Mouse (Mus musculus) thymus, adult 2 months (tissue): Measurements from ENCODE around the gene Crb3. TPM values are rescaled to one million over a fixed set of nuclear protein-coding genes. Genes with fewer than 3 reads are reported as not detected.

Experiments
- DNase-seq: peaks from one replicate; pipeline ENCODE4 v3.0.0; 2021
- H3K27ac ChIP-seq: fragments of 200-500 bp; 2 replicates; pipeline ENCODE4 v1.5.1; 2012; ENCODE audit warnings: low read length, control low read depth; ENCODE audit not compliant: control insufficient read depth, insufficient read depth
- H3K27me3 ChIP-seq: fragments of 200-500 bp; 2 replicates; pipeline ENCODE4 v1.6.1; 2012; ENCODE audit warnings: mild to moderate bottlenecking, low read length, moderate library complexity, mixed read lengths; ENCODE audit not compliant: control insufficient read depth, insufficient read depth
- H3K36me3 ChIP-seq: fragments of 200-500 bp; 2 replicates; pipeline ENCODE4 v1.6.1; 2012; ENCODE audit warnings: mild to moderate bottlenecking, low read length, moderate library complexity; ENCODE audit not compliant: control insufficient read depth, insufficient read depth
- H3K4me1 ChIP-seq: fragments of 200-500 bp; replicated peaks from 2 replicates; pipeline ENCODE4 v1.6.1; 2012; ENCODE audit warnings: low read length; ENCODE audit not compliant: control insufficient read depth, insufficient read depth
- H3K4me3 ChIP-seq: fragments of 200-500 bp; 2 replicates; pipeline ENCODE4 v1.5.1; 2012; ENCODE audit warnings: mild to moderate bottlenecking, low read length, control low read depth, moderate library complexity; ENCODE audit not compliant: control insufficient read depth, insufficient read depth
- CTCF ChIP-seq: fragments of 200-500 bp; IDR thresholded peaks from 2 replicates; pipeline ENCODE4 v1.5.1; 2012; ENCODE audit warnings: mild to moderate bottlenecking, control low read depth, low read length, moderate library complexity, borderline replicate concordance; ENCODE audit not compliant: control insufficient read depth, poor library complexity, insufficient read depth; ENCODE audit errors: extremely low read depth
- POLR2A ChIP-seq: fragments of 200-500 bp; IDR thresholded peaks from 2 replicates; pipeline ENCODE4 v1.6.1; 2012; ENCODE audit warnings: mild to moderate bottlenecking, low read length, control low read depth, moderate library complexity; ENCODE audit not compliant: control insufficient read depth, poor library complexity, insufficient read depth; ENCODE audit errors: extremely low read depth
- WGBS: fragments of 180-500 bp; shearing (Covaris S2); methylation state at CpG from one replicate; pipeline ENCODE4 v1.1.7; 2018; 5-methylcytosine and 5-hydroxymethylcytosine counted together
- polyA plus RNA-seq: library from polyadenylated mRNA; depleted of rRNA; stranded (reverse); fragments of >200 nt; gene quantifications from 2 replicates; pipeline ENCODE4 v1.2.3, GENCODE M21; 2012

Gene Crb3
- polyA plus RNA-seq, 1 experiment = 5.9 TPM

GRCm38 (mm10) chr17:57102276-57102675 lies 43.4 kb downstream of the Crb3 start:
- H3K36me3 ChIP-seq = no peaks in the 10 kb centered on the region
- no peaks in the 10 kb centered on the region for H3K27me3 ChIP-seq
- DNase-seq = no peak
- H3K4me1 ChIP-seq = peaks cover 18% of the 10 kb centered on the region
- no peak overlapping the region for H3K4me3 ChIP-seq
- 80% methylated on average over 2 of the region's 2 CpGs for WGBS
- H3K27ac ChIP-seq = no peak overlapping the region
- TF ChIP-seq CTCF = no peak
- TF ChIP-seq POLR2A = no peak

GRCm38 (mm10) chr17:57104496-57104895 lies 45.6 kb downstream of the Crb3 start:
- Histone ChIP-seq H3K4me3 (no peak overlapping the region), H3K36me3 (no peaks in the 10 kb centered on the region), H3K27me3 (no peaks in the 10 kb centered on the region), H3K27ac (no peak overlapping the region), H3K4me1 (peaks cover 18% of the 10 kb centered on the region)
- TF ChIP-seq CTCF (no peak), POLR2A (no peak)
- no peak for DNase-seq
- 54% methylated on average over 4 of the region's 4 CpGs for WGBS

GRCm38 (mm10) chr17:57105181-57106034 lies 46.5 kb downstream of the Crb3 start, which contains the start of gene Tnfsf9:
Gene Tnfsf9, plus strand, starts transcription at chr17:57105325.
- WGBS = under 1% methylated on average over 58 of the region's 61 CpGs
- no peak within 1 kb of the TSS for H3K27ac ChIP-seq
- DNase-seq = peak; percentile 34

GRCm38 (mm10) chr17:57106035-57106368 lies 47.1 kb downstream of the Crb3 start:
- peaks cover 18% of the 10 kb centered on the region for H3K4me1 ChIP-seq
- H3K27ac ChIP-seq = no peak overlapping the region
- DNase-seq = no peak
- no peaks in the 10 kb centered on the region for H3K36me3 ChIP-seq
- TF ChIP-seq POLR2A (no peak), CTCF (no peak)
- no peaks in the 10 kb centered on the region for H3K27me3 ChIP-seq
- WGBS = 51% methylated on average over 9 of the region's 9 CpGs
- H3K4me3 ChIP-seq = peak overlapping the region; percentile 15; the same call in 1 of the 2 replicates

More at GRCm38 (mm10) chr17:57105181-57106034, 46.5 kb downstream of the Crb3 start, which contains the start of gene Tnfsf9:
- no peaks in the 10 kb centered on the region for H3K27me3 ChIP-seq
- no peaks in the 10 kb centered on the region for H3K36me3 ChIP-seq
- TF ChIP-seq POLR2A (no peak), CTCF (no peak)
- peaks cover 18% of the 10 kb centered on the region for H3K4me1 ChIP-seq
- H3K4me3 ChIP-seq = peak within 1 kb of the TSS; percentile 94

GRCm38 (mm10) chr17:57107064-57107463 lies 48.2 kb downstream of the Crb3 start:
- no peak for TF ChIP-seq POLR2A
- no peak for TF ChIP-seq CTCF
- 94% methylated on average over 5 of the region's 5 CpGs for WGBS
- H3K27ac ChIP-seq = no peak overlapping the region
- DNase-seq = no peak
- H3K27me3 ChIP-seq = no peaks in the 10 kb centered on the region
- H3K4me1 ChIP-seq = peaks cover 18% of the 10 kb centered on the region
- no peaks in the 10 kb centered on the region for H3K36me3 ChIP-seq
- no peak overlapping the region for H3K4me3 ChIP-seq

- 99% methylated on average over 7 of the region's 7 CpGs for WGBS
- Histone ChIP-seq H3K4me1 (peaks cover 18% of the 10 kb centered on the region), H3K27me3 (no peaks in the 10 kb centered on the region), H3K36me3 (no peaks in the 10 kb centered on the region), H3K27ac (no peak overlapping the region), H3K4me3 (no peak overlapping the region)
- TF ChIP-seq CTCF = no peak
- no peak for TF ChIP-seq POLR2A
- DNase-seq = no peak
These were observed 49.2 kb downstream of the Crb3 start for GRCm38 (mm10) chr17:57108040-57108665.
